Mouse (Mus musculus) kidney, adult 2 months (tissue): Measurements from ENCODE around the gene Mcm3. TPM values are rescaled to one million over a fixed set of nuclear protein-coding genes. Genes with fewer than 3 reads are reported as not detected.
"Not testable (repeated sequence)": the region's sequence is repeated elsewhere in the genome, so short reads cannot be mapped to it uniquely, and the experiment has no call there.

Source experiments
- DNase-seq: peaks from one replicate; pipeline ENCODE4 v3.0.0; 2021
- H3K27ac ChIP-seq: fragments of 200-500 bp; 2 replicates; pipeline ENCODE4 v1.5.1; 2012; ENCODE audit warnings: low read depth, low read length, control low read depth, inconsistent platforms; ENCODE audit not compliant: insufficient read depth
- H3K27me3 ChIP-seq: fragments of 200-500 bp; replicated peaks from 2 replicates; pipeline ENCODE4 v1.6.1; 2012; ENCODE audit warnings: mild to moderate bottlenecking, moderate library complexity, low read length, inconsistent platforms; ENCODE audit not compliant: control insufficient read depth, insufficient read depth
- H3K36me3 ChIP-seq: fragments of 200-500 bp; 2 replicates; pipeline ENCODE4 v1.6.1; 2012; ENCODE audit warnings: mild to moderate bottlenecking, moderate library complexity, low read length, inconsistent platforms; ENCODE audit not compliant: control insufficient read depth, insufficient read depth
- H3K4me1 ChIP-seq: fragments of 200-500 bp; 2 replicates; pipeline ENCODE4 v1.6.1; 2011; ENCODE audit warnings: low read length; ENCODE audit not compliant: control insufficient read depth, insufficient read depth
- H3K4me3 ChIP-seq: fragments of 200-500 bp; 2 replicates; pipeline ENCODE4 v1.5.1; 2011; ENCODE audit warnings: mild to moderate bottlenecking, low read depth, low read length, control low read depth; ENCODE audit not compliant: insufficient read depth
- CTCF ChIP-seq: fragments of 200-500 bp; conservative IDR thresholded peaks from 2 replicates; pipeline ENCODE4 v1.5.1; 2011; ENCODE audit warnings: low read depth, mild to moderate bottlenecking, control low read depth, low read length, moderate library complexity, mixed read lengths; ENCODE audit not compliant: insufficient read depth, insufficient read length
- POLR2A ChIP-seq: fragments of 200-500 bp; IDR thresholded peaks from one replicate; pipeline ENCODE4 v1.6.1; 2011; ENCODE audit warnings: low read depth, low read length, control low read depth
- WGBS: fragments of 180-500 bp; shearing (Covaris S2); methylation state at CpG from one replicate; pipeline ENCODE4 v1.1.7; 2018; 5-methylcytosine and 5-hydroxymethylcytosine counted together
- polyA plus RNA-seq: library from polyadenylated mRNA; depleted of rRNA; stranded (reverse); fragments of >200 nt; gene quantifications from 2 replicates; pipeline ENCODE4 v1.2.3, GENCODE M21; 2012

Gene Mcm3
- polyA plus RNA-seq, 1 experiment = 5.6 TPM

DNA sequence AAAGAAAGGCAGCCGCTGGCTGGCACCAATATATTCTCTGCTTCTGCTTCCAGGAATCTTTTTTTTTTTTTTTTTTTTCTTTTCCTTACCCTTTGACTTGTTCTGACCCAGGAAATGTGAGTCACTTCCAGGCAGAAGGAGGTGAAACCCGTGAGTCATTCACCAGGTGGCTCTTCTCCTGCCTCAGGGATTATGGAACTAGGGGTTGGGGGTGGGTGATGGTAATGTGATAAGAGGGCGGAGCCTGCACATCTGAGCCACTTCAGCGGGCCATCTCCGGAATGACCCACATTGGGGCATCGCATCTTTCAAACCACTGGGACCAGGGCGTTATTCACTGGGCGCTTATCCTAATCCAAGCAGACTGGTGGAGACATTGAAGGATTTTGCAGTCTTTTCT lies 33.1 kb downstream of the Mcm3 start:
- no peak for TF ChIP-seq POLR2A
- no peak for TF ChIP-seq CTCF
- 47% methylated on average over 8 of the region's 8 CpGs for WGBS
- Histone ChIP-seq H3K36me3 (no peaks in the 10 kb centered on the region), H3K4me3 (no peak overlapping the region), H3K4me1 (no peaks in the 10 kb centered on the region), H3K27ac (no peak overlapping the region), H3K27me3 (no peaks in the 10 kb centered on the region)
- no peak for DNase-seq

DNA sequence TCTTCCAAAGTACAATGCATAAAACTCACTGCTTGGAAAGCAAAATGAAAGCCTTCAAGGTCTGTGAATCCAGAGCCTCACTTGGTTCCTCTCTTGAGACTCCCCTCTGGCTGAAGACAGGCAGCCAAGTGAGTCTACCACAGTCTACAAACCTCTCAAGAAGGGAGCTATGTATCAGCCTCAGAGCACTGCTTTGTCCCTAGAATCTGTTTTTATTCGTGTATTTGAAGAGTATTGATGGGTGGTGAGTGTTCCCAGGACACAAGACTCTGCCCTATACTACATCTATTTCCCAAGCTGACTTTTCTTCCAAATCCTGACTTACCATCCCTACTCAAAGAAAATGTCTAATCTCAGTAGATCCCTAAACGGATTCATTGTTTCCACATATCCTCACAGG lies 41.7 kb downstream of the Mcm3 start:
- Histone ChIP-seq H3K27me3 (no peaks in the 10 kb centered on the region), H3K4me3 (no peak overlapping the region)
- 75% methylated on average over 2 of the region's 2 CpGs for WGBS

DNA sequence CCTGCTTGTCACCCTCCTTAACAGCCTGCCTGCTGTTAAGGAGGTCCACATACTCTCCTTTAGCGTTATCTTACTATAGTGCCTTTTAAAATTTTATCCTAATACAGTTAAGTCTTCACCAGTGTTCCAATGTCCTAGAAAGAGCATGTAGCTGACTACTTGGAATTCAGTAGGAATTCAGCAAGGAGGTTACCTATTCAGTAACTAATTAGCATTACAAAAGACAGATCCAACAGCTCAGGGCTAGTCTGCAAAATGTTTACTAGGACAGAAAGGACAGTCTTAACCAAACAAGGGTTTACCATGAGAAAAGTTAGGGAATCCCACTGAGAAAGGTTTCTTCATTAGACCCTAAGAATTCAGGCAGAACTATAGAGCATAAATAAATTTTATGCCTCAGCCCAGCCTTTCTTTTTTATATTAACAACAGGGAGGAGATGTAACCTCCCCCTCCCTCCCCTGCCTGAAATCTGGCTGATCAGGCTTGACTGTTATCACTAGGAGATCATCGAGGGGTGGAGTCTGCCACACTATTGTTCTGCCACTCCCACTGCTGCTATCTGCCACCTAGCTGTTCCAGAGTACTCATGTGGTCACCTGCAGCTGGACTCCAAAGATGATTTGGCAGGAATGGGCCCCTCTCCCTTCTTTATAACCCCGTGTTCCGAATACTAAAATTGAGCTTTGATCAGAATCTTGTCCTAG lies 45.9 kb downstream of the Mcm3 start:
- H3K4me1 ChIP-seq, H3K27ac ChIP-seq, H3K27me3 ChIP-seq, H3K4me3 ChIP-seq, DNase-seq, H3K36me3 ChIP-seq: not testable (repeated sequence)
- 78% methylated on average over 4 of the region's 4 CpGs for WGBS

More for the DNA sequence above, 41.7 kb downstream of the Mcm3 start:
- no peak for DNase-seq
- no peaks in the 10 kb centered on the region for H3K4me1 ChIP-seq
- no peak overlapping the region for H3K27ac ChIP-seq
- no peak for TF ChIP-seq CTCF
- TF ChIP-seq POLR2A = no peak
- H3K36me3 ChIP-seq = no peaks in the 10 kb centered on the region

DNA sequence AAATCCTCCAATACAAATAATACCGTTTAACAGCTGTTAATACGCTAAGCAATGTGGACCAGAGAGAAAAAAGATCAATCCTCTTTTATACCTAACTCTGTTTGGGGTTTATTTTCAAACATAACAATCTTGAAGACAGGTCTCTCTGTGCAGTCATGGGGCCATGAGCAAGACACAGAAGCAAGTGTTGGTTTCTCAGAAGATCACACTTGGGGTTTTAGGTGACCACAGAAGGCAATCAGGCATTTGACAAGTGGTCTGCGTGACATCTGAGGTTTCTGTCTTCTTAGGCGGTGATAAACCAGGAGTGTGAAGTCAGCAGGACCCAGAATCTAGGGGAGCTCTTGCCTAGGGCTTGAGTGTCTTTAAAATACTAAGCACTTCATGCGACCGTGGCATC lies 53.6 kb downstream of the Mcm3 start:
- no peaks in the 10 kb centered on the region for H3K27me3 ChIP-seq
- TF ChIP-seq POLR2A = no peak
- no peak for TF ChIP-seq CTCF
- DNase-seq = no peak
- H3K27ac ChIP-seq = no peak overlapping the region
- no peak overlapping the region for H3K4me3 ChIP-seq
- 56% methylated on average over 6 of the region's 6 CpGs for WGBS
- no peaks in the 10 kb centered on the region for H3K4me1 ChIP-seq
- H3K36me3 ChIP-seq = no peaks in the 10 kb centered on the region

DNA sequence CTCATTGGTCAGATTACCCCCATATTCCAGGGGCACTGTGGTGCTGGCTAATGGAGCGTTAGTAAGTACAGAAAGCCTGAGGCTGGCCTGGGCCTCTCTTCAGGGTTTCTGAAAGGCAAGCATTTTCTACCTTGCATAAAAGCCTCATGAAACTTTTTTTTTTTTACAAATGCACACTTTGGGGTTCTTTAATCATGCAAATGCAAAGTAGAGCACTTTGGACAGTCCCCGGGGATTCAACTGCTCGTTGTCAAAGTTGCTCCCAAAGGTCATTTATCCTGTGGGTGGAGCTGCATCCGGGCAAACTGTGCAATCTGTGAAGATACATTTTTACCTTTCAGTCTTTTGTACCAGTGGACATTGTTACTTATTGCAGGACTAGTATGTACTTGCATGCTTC lies 58.7 kb downstream of the Mcm3 start:
- Histone ChIP-seq H3K4me3 (no peak overlapping the region), H3K4me1 (no peaks in the 10 kb centered on the region), H3K27me3 (no peaks in the 10 kb centered on the region), H3K36me3 (no peaks in the 10 kb centered on the region), H3K27ac (no peak overlapping the region)
- TF ChIP-seq CTCF = no peak
- TF ChIP-seq POLR2A = no peak
- no peak for DNase-seq
- WGBS = 52% methylated on average over 4 of the region's 4 CpGs

DNA sequence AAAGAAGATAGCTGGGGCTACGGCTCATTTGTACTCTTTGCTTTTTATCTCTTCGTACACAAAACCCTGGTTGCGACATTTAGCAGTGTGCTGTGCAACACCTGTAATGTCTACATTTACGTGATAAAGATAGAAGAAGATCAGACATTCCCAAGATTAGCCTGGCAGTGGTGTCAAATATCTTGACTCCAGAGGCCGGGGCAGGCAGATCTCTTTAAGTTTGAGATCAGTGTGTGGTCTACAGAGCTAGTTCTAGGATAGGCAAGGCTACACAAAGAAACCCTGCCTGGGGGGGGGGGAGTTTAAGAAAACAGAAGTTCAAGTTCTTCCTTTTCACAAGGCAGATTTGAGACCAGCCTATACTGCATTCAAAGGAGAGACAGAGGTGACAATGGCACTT lies 59.8 kb downstream of the Mcm3 start:
- Histone ChIP-seq H3K4me3 (no peak overlapping the region), H3K4me1 (no peaks in the 10 kb centered on the region), H3K27me3 (no peaks in the 10 kb centered on the region), H3K36me3 (no peaks in the 10 kb centered on the region), H3K27ac (no peak overlapping the region)
- TF ChIP-seq CTCF = no peak
- TF ChIP-seq POLR2A = no peak
- WGBS = 92% methylated on average over 5 of the region's 5 CpGs
- DNase-seq = no peak

DNA sequence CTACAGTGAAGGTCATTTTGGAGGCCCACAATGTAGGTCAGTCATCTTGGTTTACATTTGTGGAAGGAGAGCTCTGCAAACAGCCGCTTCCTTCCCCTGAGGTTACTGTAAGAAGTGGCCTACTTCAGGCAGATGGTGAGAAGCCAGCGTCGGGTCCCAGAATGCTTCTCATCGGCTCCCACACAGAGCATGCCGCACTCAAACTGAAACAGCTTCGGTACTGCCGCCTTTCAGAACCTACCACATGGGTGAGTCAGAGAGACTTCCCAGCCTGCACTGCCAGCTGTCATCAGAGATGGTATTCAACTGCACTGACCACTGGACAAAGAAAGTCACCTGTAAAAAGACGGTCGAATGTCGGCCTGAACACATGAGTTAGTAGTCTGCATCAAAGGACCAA lies 60.3 kb downstream of the Mcm3 start:
- Histone ChIP-seq H3K27ac (no peak overlapping the region), H3K27me3 (no peaks in the 10 kb centered on the region), H3K36me3 (no peaks in the 10 kb centered on the region), H3K4me3 (no peak overlapping the region), H3K4me1 (no peaks in the 10 kb centered on the region)
- DNase-seq = no peak
- TF ChIP-seq CTCF = no peak
- TF ChIP-seq POLR2A = no peak
- WGBS = 80% methylated on average over 10 of the region's 10 CpGs

DNA sequence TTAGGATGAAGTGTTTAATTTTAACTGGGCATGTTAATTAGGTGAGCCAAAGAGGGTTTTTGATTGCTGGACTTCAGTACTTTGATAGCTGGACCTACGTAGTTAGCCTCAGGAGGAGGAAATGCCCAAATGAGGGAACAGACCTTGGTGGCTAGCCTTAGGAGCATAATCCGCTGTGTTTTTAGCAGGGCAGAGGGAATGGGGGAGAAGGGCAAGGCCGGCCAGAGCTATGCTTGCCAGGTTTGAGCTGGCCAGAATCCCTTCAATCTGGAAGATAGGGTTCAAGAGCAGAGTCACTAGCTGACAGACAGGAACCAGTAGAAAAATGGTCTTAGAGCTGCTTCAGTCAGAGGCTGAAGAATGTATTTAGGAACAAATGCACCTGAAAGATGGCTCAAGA lies 62.5 kb downstream of the Mcm3 start:
- WGBS = 55% methylated on average over 3 of the region's 3 CpGs
- Histone ChIP-seq H3K27me3 (no peaks in the 10 kb centered on the region), H3K27ac (no peak overlapping the region), H3K4me1 (no peaks in the 10 kb centered on the region), H3K4me3 (no peak overlapping the region), H3K36me3 (no peaks in the 10 kb centered on the region)
- TF ChIP-seq CTCF = no peak
- no peak for TF ChIP-seq POLR2A
- DNase-seq = no peak
